Mouse (Mus musculus) MEL (cell line): ENCODE data around the gene Rgs19. TPM values are rescaled to one million over a fixed set of nuclear protein-coding genes. Genes with fewer than 3 reads are reported as not detected.

Source experiments
- DNase-seq: peaks from one replicate; pipeline ENCODE4 v3.0.0; 2011; ENCODE audit warnings: low read depth, low spot score
- H3K27ac ChIP-seq: 2 replicates; pipeline ENCODE4 v1.5.1; 2012; ENCODE audit warnings: low read depth, mild to moderate bottlenecking, control low read depth, low read length, moderate library complexity; ENCODE audit not compliant: control insufficient read depth
- H3K27me3 ChIP-seq, 2 experiments: fragments of 150-350 bp in 1 of 2; sonication (generic) in 1 of 2; 2 replicates each; pipeline ENCODE4 v1.6.1; 2012; ENCODE audit warnings: low read length in 2 of 2, mild to moderate bottlenecking in 2 of 2, improper control_type of control experiment in 1 of 2, moderate library complexity in 1 of 2; ENCODE audit not compliant: insufficient read depth in 2 of 2, control insufficient read depth in 1 of 2
- H3K36me3 ChIP-seq, 2 experiments: 2 replicates each; pipeline ENCODE4 v1.6.1; 2012 to 2014; ENCODE audit warnings: low read length in 2 of 2, improper control_type of control experiment in 1 of 2, inconsistent platforms in 1 of 2, mild to moderate bottlenecking in 1 of 2; ENCODE audit not compliant: insufficient read depth in 2 of 2, control insufficient read depth in 1 of 2
- H3K4me1 ChIP-seq, 2 experiments: fragments of 150-350 bp in 1 of 2; sonication (generic) in 1 of 2; 2 replicates each; pipeline ENCODE4 v1.6.1; 2012; ENCODE audit warnings: low read length in 2 of 2, improper control_type of control experiment in 1 of 2, mild to moderate bottlenecking in 1 of 2; ENCODE audit not compliant: insufficient read depth in 2 of 2, control insufficient read depth in 1 of 2
- H3K4me3 ChIP-seq, 2 experiments: fragments of 150-350 bp in 1 of 2; sonication (generic) in 1 of 2; 2 replicates each; pipeline ENCODE4 v1.5.1; 2012; ENCODE audit warnings: low read depth in 2 of 2, low read length in 2 of 2, mild to moderate bottlenecking in 2 of 2, moderate library complexity in 2 of 2, control low read depth in 1 of 2, improper control_type of control experiment in 1 of 2; ENCODE audit not compliant: control insufficient read depth in 1 of 2, insufficient read depth in 1 of 2
- H3K79me2 ChIP-seq: 2 replicates; pipeline ENCODE4 v1.6.1; 2012; ENCODE audit warnings: mild to moderate bottlenecking, low read length, moderate library complexity; ENCODE audit not compliant: control insufficient read depth, poor library complexity, insufficient read depth
- H3K9ac ChIP-seq: 2 replicates; pipeline ENCODE4 v1.6.1; 2012; ENCODE audit warnings: low read depth, mild to moderate bottlenecking, control low read depth, low read length, moderate library complexity; ENCODE audit not compliant: control insufficient read depth, poor library complexity, severe bottlenecking
- H3K9me3 ChIP-seq: fragments of 150-350 bp; sonication (generic); replicated peaks from 2 replicates; pipeline ENCODE4 v1.6.1; 2012; ENCODE audit warnings: mild to moderate bottlenecking, low read length, improper control_type of control experiment, moderate library complexity; ENCODE audit not compliant: insufficient read depth
- BHLHE40 ChIP-seq: IDR thresholded peaks from 2 replicates; pipeline ENCODE4 v1.6.1; 2012; ENCODE audit warnings: low read depth, mild to moderate bottlenecking, inconsistent platforms, low read length, improper control_type of control experiment, borderline replicate concordance
- E2F4 ChIP-seq: IDR thresholded peaks from 2 replicates; pipeline ENCODE4 v1.6.1; 2011; ENCODE audit warnings: low read depth, low read length, improper control_type of control experiment, borderline replicate concordance
- ETS1 ChIP-seq: IDR thresholded peaks from 2 replicates; pipeline ENCODE4 v1.6.1; 2012; ENCODE audit warnings: low read depth, mild to moderate bottlenecking, inconsistent platforms, low read length, improper control_type of control experiment, moderate library complexity
- GABPA ChIP-seq: IDR thresholded peaks from 2 replicates; pipeline ENCODE4 v1.6.1; 2012; ENCODE audit warnings: low read depth, mild to moderate bottlenecking, inconsistent platforms, low read length, improper control_type of control experiment, moderate library complexity
- JUND ChIP-seq: IDR thresholded peaks from 2 replicates; pipeline ENCODE4 v1.6.1; 2011; ENCODE audit warnings: low read depth, mild to moderate bottlenecking, improper control_type of control experiment, low read length
- KAT2A ChIP-seq: conservative IDR thresholded peaks from 2 replicates; pipeline ENCODE4 v1.6.1; 2012; ENCODE audit warnings: low read depth, low read length, improper control_type of control experiment, inconsistent platforms
- MAFK ChIP-seq: IDR thresholded peaks from 2 replicates; pipeline ENCODE4 v1.6.1; 2011; ENCODE audit warnings: low read depth, mild to moderate bottlenecking, low read length, improper control_type of control experiment, borderline replicate concordance
- MAX ChIP-seq: IDR thresholded peaks from 2 replicates; pipeline ENCODE4 v1.6.1; 2011; ENCODE audit warnings: low read length, improper control_type of control experiment
- MAZ ChIP-seq: IDR thresholded peaks from 2 replicates; pipeline ENCODE4 v1.6.1; 2012; ENCODE audit warnings: low read depth, mild to moderate bottlenecking, inconsistent platforms, low read length, improper control_type of control experiment
- MXI1 ChIP-seq: IDR thresholded peaks from 2 replicates; pipeline ENCODE4 v1.6.1; 2011; ENCODE audit warnings: mild to moderate bottlenecking, low read depth, low read length, improper control_type of control experiment
- MYC ChIP-seq: IDR thresholded peaks from 2 replicates; pipeline ENCODE4 v1.6.1; 2011; ENCODE audit warnings: low read depth, mild to moderate bottlenecking, low read length, improper control_type of control experiment, moderate library complexity
- NELFE ChIP-seq: IDR thresholded peaks from 2 replicates; pipeline ENCODE4 v1.6.1; 2011; ENCODE audit warnings: low read depth, low read length, improper control_type of control experiment
- NRF1 ChIP-seq: IDR thresholded peaks from 2 replicates; pipeline ENCODE4 v1.6.1; 2014; ENCODE audit warnings: low read depth, mild to moderate bottlenecking, inconsistent platforms, low read length, improper control_type of control experiment, moderate library complexity; ENCODE audit not compliant: poor library complexity, insufficient read depth, severe bottlenecking
- POLR2AphosphoS2 ChIP-seq: IDR thresholded peaks from 2 replicates; pipeline ENCODE4 v1.6.1; 2011; ENCODE audit warnings: low read length, improper control_type of control experiment
- POLR2AphosphoS5 ChIP-seq: IDR thresholded peaks from 2 replicates; pipeline ENCODE4 v1.6.1; 2012; ENCODE audit warnings: low read depth, borderline replicate concordance, mild to moderate bottlenecking, inconsistent platforms, low read length, moderate library complexity, mixed read lengths
- RCOR1 ChIP-seq: IDR thresholded peaks from 2 replicates; pipeline ENCODE4 v1.6.1; 2012; ENCODE audit warnings: low read depth, mild to moderate bottlenecking, inconsistent platforms, low read length, improper control_type of control experiment
- SIN3A ChIP-seq: IDR thresholded peaks from 2 replicates; pipeline ENCODE4 v1.6.1; 2012; ENCODE audit warnings: low read length, improper control_type of control experiment, inconsistent platforms
- SMC3 ChIP-seq: IDR thresholded peaks from 2 replicates; pipeline ENCODE4 v1.6.1; 2011; ENCODE audit warnings: low read depth, low read length, improper control_type of control experiment
- TAL1 ChIP-seq: IDR thresholded peaks from 2 replicates; pipeline ENCODE4 v1.6.1; 2012; ENCODE audit warnings: mild to moderate bottlenecking, inconsistent platforms, low read length, moderate library complexity, mixed read lengths
- TBP ChIP-seq: IDR thresholded peaks from 2 replicates; pipeline ENCODE4 v1.8.0; 2011; ENCODE audit warnings: low read depth, low read length, improper control_type of control experiment
- TCF12 ChIP-seq: IDR thresholded peaks from 2 replicates; pipeline ENCODE4 v1.6.1; 2014; ENCODE audit warnings: low read depth, mild to moderate bottlenecking, inconsistent platforms, low read length, improper control_type of control experiment, moderate library complexity
- UBTF ChIP-seq: IDR thresholded peaks from 2 replicates; pipeline ENCODE4 v1.6.1; 2012; ENCODE audit warnings: low read depth, mild to moderate bottlenecking, inconsistent platforms, low read length, improper control_type of control experiment, moderate library complexity, borderline replicate concordance; ENCODE audit not compliant: insufficient read depth
- USF2 ChIP-seq, 2 experiments: IDR thresholded peaks; 2 replicates each; pipeline ENCODE4 v1.6.1; 2011 to 2012; ENCODE audit warnings: improper control_type of control experiment in 2 of 2, low read length in 2 of 2, borderline replicate concordance in 1 of 2, inconsistent platforms in 1 of 2, low read depth in 1 of 2, mild to moderate bottlenecking in 1 of 2; ENCODE audit not compliant: insufficient read depth in 1 of 2
- ZMIZ1 ChIP-seq: IDR thresholded peaks from 2 replicates; pipeline ENCODE4 v1.6.1; 2012; ENCODE audit warnings: low read depth, mild to moderate bottlenecking, inconsistent platforms, low read length, improper control_type of control experiment, moderate library complexity
- ZNF384 ChIP-seq: IDR thresholded peaks from 2 replicates; pipeline ENCODE4 v1.6.1; 2012; ENCODE audit warnings: low read depth, mild to moderate bottlenecking, inconsistent platforms, low read length, improper control_type of control experiment
- polyA plus RNA-seq, 2 experiments: library from polyadenylated mRNA; stranded (reverse) in 1 of 2; unstranded in 1 of 2; fragments of >175 nt in 1 of 2; fragments of >200 nt in 1 of 2; gene quantifications; 2 replicates each; pipeline versions ENCODE4 v1.2.1 to v1.2.4; 2012; ENCODE audit warnings: low replicate concordance in 2 of 2, low read depth in 1 of 2; ENCODE audit not compliant: insufficient read length in 2 of 2, insufficient read depth in 1 of 2, missing spikeins in 1 of 2
- total RNA-seq: library from RNA; depleted of rRNA; stranded (reverse); fragments of 300-350 nt; gene quantifications from 2 replicates; pipeline ENCODE4 v1.2.3, GENCODE M21; 2012

The Rgs19 gene
- total and polyA plus RNA-seq, 3 experiments, result 46.2 to 157 TPM; not detected in 1

GRCm38 (mm10) chr2:181695776-181696175, 2.0 kb upstream of the Rgs19 start:
- peaks cover 0 to 29% of the 10 kb centered on the region in 2 experiments; a peak in 3 of 4 replicates for H3K4me1 ChIP-seq
- no peak for DNase-seq
- no peak overlapping the region for H3K4me3 ChIP-seq
- H3K9ac ChIP-seq, result no peak overlapping the region
- H3K36me3 ChIP-seq, result peaks cover 0 to 18% of the 10 kb centered on the region in 2 experiments; a peak in 2 of 4 replicates
- no peaks in the 10 kb centered on the region for H3K27me3 ChIP-seq
- peaks cover 21% of the 10 kb centered on the region for H3K79me2 ChIP-seq
- no peak for TF ChIP-seq MYC
- TF ChIP-seq JUND, result no peak
- no peak for TF ChIP-seq SMC3
- no peak for TF ChIP-seq TBP
- TF ChIP-seq ZMIZ1, result no peak
- no peak for TF ChIP-seq BHLHE40
- TF ChIP-seq UBTF, result no peak
- TF ChIP-seq TCF12, result no peak
- no peak for TF ChIP-seq USF2 (IDR thresholded peaks at IDR 0.05; ENCODE audit: borderline replicate concordance in 1 of 2, insufficient read depth in 1 of 2, low read depth in 1 of 2, low read length in 2 of 2)
- no peak for TF ChIP-seq GABPA
- no peak for TF ChIP-seq ETS1
- TF ChIP-seq POLR2AphosphoS5, result no peak
- no peak for TF ChIP-seq ZNF384
- TF ChIP-seq MAFK, result no peak
- no peak for TF ChIP-seq POLR2AphosphoS2
- TF ChIP-seq RCOR1, result no peak
- no peak for TF ChIP-seq MXI1
- TF ChIP-seq, all 39 proteins: peak for 0
- no peaks in the 10 kb centered on the region for H3K9me3 ChIP-seq
- no peak overlapping the region for H3K27ac ChIP-seq

GRCm38 (mm10) chr2:181694581-181694980, 804 bp upstream of the Rgs19 start:
- Histone ChIP-seq H3K36me3 (peaks cover 0 to 22% of the 10 kb centered on the region in 2 experiments; a peak in 2 of 4 replicates), H3K4me1 (peaks cover 0 to 29% of the 10 kb centered on the region in 2 experiments; a peak in 3 of 4 replicates), H3K9ac (peak overlapping the region; percentile 93), H3K27ac (no peak overlapping the region), H3K4me3 (peak overlapping the region in 1 of 2 experiments; percentile 90; a peak in 1 of 4 replicates), H3K79me2 (peaks cover 26% of the 10 kb centered on the region), H3K9me3 (no peaks in the 10 kb centered on the region), H3K27me3 (no peaks in the 10 kb centered on the region)
- TF ChIP-seq E2F4 (no peak), TAL1 (no peak), MXI1 (no peak), BHLHE40 (no peak), MAX (no peak), MAZ (no peak), NELFE (no peak), ETS1 (no peak), USF2 (IDR thresholded peaks at IDR 0.05; ENCODE audit: borderline replicate concordance in 1 of 2, insufficient read depth in 1 of 2, low read depth in 1 of 2, low read length in 2 of 2) (no peak), NRF1 (no peak), POLR2AphosphoS2 (no peak), ZMIZ1 (no peak), SIN3A (no peak), GABPA (no peak), KAT2A (no peak), JUND (no peak), SMC3 (no peak)
- DNase-seq, result peak; percentile 32
